Mouse (Mus musculus) monocyte, adult 5-6 weeks (primary cell): ENCODE results near the gene Ankrd9. TPM values are rescaled to one million over a fixed set of nuclear protein-coding genes. Genes with fewer than 3 reads are reported as not detected.

Experiments
- ATAC-seq: fragments of 153-309, 156-312 bp; replicated peaks from 2 replicates; pipeline ENCODE4 v1.8.0; 2017; ENCODE audit warnings: mild to moderate bottlenecking; ENCODE audit not compliant: low TSS enrichment, insufficient number of reproducible peaks, severe bottlenecking, poor library complexity, low FRiP score
- total RNA-seq: library from RNA; stranded (forward); fragments of 200-1000, 200-491, 200-594 nt; gene quantifications from 3 replicates; pipeline ENCODE4 v1.2.3, GENCODE M21; 2017

The Ankrd9 gene
- total RNA-seq, 1 experiment from 2014 or later = 3.8 TPM

GRCm38 (mm10) chr12:110973829-110974228 is 5.0 kb downstream of the Ankrd9 start:
- ATAC-seq = no peak

- ATAC-seq = no peak
These were observed 6.9 kb downstream of the Ankrd9 start for GRCm38 (mm10) chr12:110971972-110972371.

GRCm38 (mm10) chr12:110970408-110970807 is 8.4 kb downstream of the Ankrd9 start:
- no peak for ATAC-seq

GRCm38 (mm10) chr12:110967146-110967545 is 11.7 kb downstream of the Ankrd9 start:
- ATAC-seq = no peak

- ATAC-seq = no peak
These were observed 12.8 kb downstream of the Ankrd9 start for GRCm38 (mm10) chr12:110966079-110966478.

- ATAC-seq = no peak
These were observed 13.3 kb downstream of the Ankrd9 start for GRCm38 (mm10) chr12:110965500-110965899.

- no peak for ATAC-seq
These were observed 16.9 kb downstream of the Ankrd9 start for GRCm38 (mm10) chr12:110961973-110962372.

- no peak for ATAC-seq
These were observed 24.4 kb downstream of the Ankrd9 start for GRCm38 (mm10) chr12:110954351-110954991.

- no peak for ATAC-seq
These were observed 24.9 kb downstream of the Ankrd9 start for GRCm38 (mm10) chr12:110953900-110954299.

- no peak for ATAC-seq
These were observed 25.4 kb downstream of the Ankrd9 start for GRCm38 (mm10) chr12:110953443-110953842.

- no peak for ATAC-seq
These were observed 26.0 kb downstream of the Ankrd9 start for GRCm38 (mm10) chr12:110952628-110953385.

GRCm38 (mm10) chr12:110951236-110951635 is 27.6 kb downstream of the Ankrd9 start:
- no peak for ATAC-seq

GRCm38 (mm10) chr12:110950151-110950550 is 28.7 kb downstream of the Ankrd9 start:
- ATAC-seq = no peak

GRCm38 (mm10) chr12:110949410-110949809 is 29.4 kb downstream of the Ankrd9 start:
- ATAC-seq = no peak

- ATAC-seq = no peak
These were observed 30.0 kb downstream of the Ankrd9 start for GRCm38 (mm10) chr12:110948910-110949201.

- no peak for ATAC-seq
These were observed 30.5 kb downstream of the Ankrd9 start for GRCm38 (mm10) chr12:110948082-110948909.

- ATAC-seq = no peak
These were observed 32.6 kb downstream of the Ankrd9 start for GRCm38 (mm10) chr12:110946216-110946615.

GRCm38 (mm10) chr12:110940869-110941268 is 38.0 kb downstream of the Ankrd9 start:
- no peak for ATAC-seq

- no peak for ATAC-seq
These were observed 39.5 kb downstream of the Ankrd9 start for GRCm38 (mm10) chr12:110939385-110939784.

- ATAC-seq = no peak
These were observed 41.3 kb downstream of the Ankrd9 start for GRCm38 (mm10) chr12:110937496-110937895.
